8 mouse cellular contexts compared by ENCODE assay signal in the genomic region with DNA sequence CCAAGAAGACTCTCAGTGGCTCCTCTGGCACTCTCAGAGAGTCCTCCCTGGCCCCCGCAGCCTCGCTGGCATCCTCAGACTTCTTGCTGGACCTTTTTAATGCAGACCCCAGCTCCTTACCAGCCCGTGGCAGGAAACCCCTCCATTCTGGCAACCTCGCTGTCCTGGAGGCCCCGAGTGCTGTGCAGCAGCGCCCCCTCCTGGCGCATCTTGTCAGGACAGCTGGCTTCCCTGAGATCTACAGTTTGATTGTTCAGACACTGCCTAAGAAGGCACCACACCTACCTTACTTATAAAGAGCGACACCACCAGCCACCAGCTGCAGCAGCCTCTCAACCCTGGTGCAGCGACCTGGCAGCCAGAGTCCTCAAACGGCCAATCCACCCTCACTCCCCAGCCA. TPM values are rescaled to one million over a fixed set of nuclear protein-coding genes. Genes with fewer than 3 reads are reported as not detected.
DNase-seq lines count a peak whose midpoint lies in the region; ATAC-seq and TF ChIP-seq lines count a peak whose summit lies in the region.

No protein-coding gene starts in this region.

- no peak for ATAC-seq in heart, postnatal 0 days (ENCODE audit: insufficient read depth, low read depth)
- ATAC-seq in frontal cortex, adult (ENCODE audit: low TSS enrichment): peak; percentile 46; the same call in 1 of the 2 replicates

- peak; percentile 61 for TF ChIP-seq CTCF in heart, postnatal 0 days (IDR thresholded peaks at IDR 0.05; ENCODE audit: low read depth)

- H3K36me3 ChIP-seq in heart, postnatal 0 days (replicated peaks; ENCODE audit: control insufficient read depth, insufficient read depth, low read length): no peaks in the 10 kb centered on the region
- H3K36me3 ChIP-seq in splenic B cell, adult 2 months (ENCODE audit: control insufficient read depth, insufficient read depth, low read length, poor library complexity, severe bottlenecking): no peaks in the 10 kb centered on the region

- no peak overlapping the region for H3K9ac ChIP-seq in heart, postnatal 0 days (replicated peaks; ENCODE audit: low read depth, low read length)

- DNase-seq in heart, postnatal 0 days (ENCODE audit: low spot score): no peak
- no peak for DNase-seq in heart, adult 11 months
- peak; percentile 42 for DNase-seq in NIH3T3 (ENCODE audit: low read depth)
- DNase-seq in cerebellum, adult 9-10 months: peak; percentile 78
- DNase-seq in layer of hippocampus, adult 8-10 months (ENCODE audit: low spot score in 2 of 2): peak; percentile 28 to 68
- peak; percentile 63 for DNase-seq in lung, postnatal 10 days
- DNase-seq in splenic B cell, adult 2 months (ENCODE audit: low read depth, low spot score): peak; percentile 9

- no peaks in the 10 kb centered on the region for H3K4me1 ChIP-seq in heart, postnatal 0 days (ENCODE audit: control insufficient read depth, insufficient read depth)

- no peak overlapping the region for H3K27ac ChIP-seq in heart, postnatal 0 days (ENCODE audit: low read depth)

- peaks cover 43% of the 10 kb centered on the region for H3K27me3 ChIP-seq in heart, postnatal 0 days (ENCODE audit: control insufficient read depth, insufficient read depth, low read length)
- H3K27me3 ChIP-seq in splenic B cell, adult 2 months (ENCODE audit: control insufficient read depth, insufficient read depth, low read length, poor library complexity, severe bottlenecking): no peaks in the 10 kb centered on the region

- H3K4me2 ChIP-seq in heart, postnatal 0 days (ENCODE audit: low read depth, low read length): no peak overlapping the region

- H3K4me3 ChIP-seq in heart, postnatal 0 days (ENCODE audit: low read depth, low read length): no peak overlapping the region

- H3K9me3 ChIP-seq in heart, postnatal 0 days (replicated peaks; ENCODE audit: control insufficient read depth, low read length): no peaks in the 10 kb centered on the region

- no peak for TF ChIP-seq EP300 in heart, postnatal 0 days (IDR thresholded peaks at IDR 0.05; ENCODE audit: low read depth)

- 17% methylated on average over 10 of the region's 10 CpGs for WGBS in heart, postnatal 0 days

RNA-seq across cellular contexts. Expression of a gene that starts 4.7 kb away (rescaled TPM):
- total RNA-seq in heart, postnatal 0 days (2014; rRNA removed; ENCODE audit: low replicate concordance): 0.57 TPM in 1 of 2 replicates, not detected in the other
- not detected in 2 replicates for polyA plus RNA-seq in heart, postnatal 0 days (2015; fragmentation: Nextera tagmentation; extraction: Ambion mirVana)
- total RNA-seq in layer of hippocampus, adult 8-10 months (2022): under 1 TPM; 0.09 to 0.25 (median 0.16) TPM

RNA-seq across cellular contexts. Expression of a gene that starts 7.1 kb away (rescaled TPM):
- not detected in 2 replicates for total RNA-seq in heart, postnatal 0 days (2014; rRNA removed; ENCODE audit: low replicate concordance)
- polyA plus RNA-seq in heart, postnatal 0 days (2015; fragmentation: Nextera tagmentation; extraction: Ambion mirVana): not detected in 2 replicates
- total RNA-seq in layer of hippocampus, adult 8-10 months (2022): not detected

RNA-seq across cellular contexts. Expression of a gene that starts 48.6 kb away (rescaled TPM):
- not detected in 2 replicates for total RNA-seq in heart, postnatal 0 days (2014; rRNA removed; ENCODE audit: low replicate concordance)
- not detected in 2 replicates for polyA plus RNA-seq in heart, postnatal 0 days (2015; fragmentation: Nextera tagmentation; extraction: Ambion mirVana)
- total RNA-seq in layer of hippocampus, adult 8-10 months (2022): not detected

Comparison
In these comparisons a context has a peak if more than half of its experiments do, and no peak if none do; other contexts are left out.
1. DNase-seq: peak in NIH3T3 (single experiment), cerebellum, adult 9-10 months (single experiment), layer of hippocampus, adult 8-10 months (2 of 2), lung, postnatal 10 days (single experiment) and splenic B cell, adult 2 months (single experiment); none in heart, postnatal 0 days (single experiment) and heart, adult 11 months (single experiment).